Mouse (Mus musculus) adrenal gland, adult 2 months (tissue): Measurements from ENCODE around the gene Mnt. TPM values are rescaled to one million over a fixed set of nuclear protein-coding genes. Genes with fewer than 3 reads are reported as not detected.

Source experiments
- microRNA-seq, 2 experiments: library from miRNA; unstranded; fragments of <30 nt; microRNA quantifications; one replicate each; pipeline ENCODE4 v1.2.0; 2021
- polyA plus RNA-seq: library from polyadenylated mRNA; depleted of rRNA; stranded (reverse); fragments of >200 nt; gene quantifications from 2 replicates; pipeline ENCODE4 v1.2.3, GENCODE M21; 2012; rRNA removed
- total RNA-seq, 2 experiments: library from RNA; stranded (reverse); gene quantifications; 2 replicates each; pipeline ENCODE4 v1.2.3; 2021

The Mnt gene
- total and polyA plus RNA-seq, 3 experiments = 23.4 to 46.9 (median 25.2) TPM

Small RNAs within 50 kb of the gene (microRNA-seq; reads per million reads assigned to microRNA genes)
- gene Mir6926 = 0 reads per million in 2 experiments

Other genes starting within 250 kb of the Mnt start
- gene Rap1gap2, start 220.0 kb upstream of the Mnt start, total RNA-seq = 10 to 100 TPM in 1 of 2 experiments, 1 to 10 TPM in 1; 6.1 to 12.9 TPM
- 4.8 and 5.1 TPM in 2 replicates for gene Rap1gap2, start 220.0 kb upstream of the Mnt start, polyA plus RNA-seq
- gene Ccdc92b, start 211.3 kb upstream of the Mnt start, total RNA-seq = 1 to 10 TPM; 2.0 to 3.6 TPM
- gene Ccdc92b, start 211.3 kb upstream of the Mnt start, polyA plus RNA-seq = 2.4 and 4.0 TPM in 2 replicates
- gene Cluh, start 181.4 kb upstream of the Mnt start, total RNA-seq = 100 to 1,000 TPM; 190 to 247 TPM
- 134 and 163 TPM in 2 replicates for gene Cluh, start 181.4 kb upstream of the Mnt start, polyA plus RNA-seq
- gene Pafah1b1, start 106.2 kb upstream of the Mnt start, total RNA-seq = 100 to 1,000 TPM; 171 to 185 TPM
- 6.9 and 8.2 TPM in 2 replicates for gene Pafah1b1, start 106.2 kb upstream of the Mnt start, polyA plus RNA-seq
- 10 to 100 TPM; 33.2 to 33.7 TPM for gene Mettl16, start 60.1 kb upstream of the Mnt start, total RNA-seq
- 1.5 and 3.2 TPM in 2 replicates for gene Mettl16, start 60.1 kb upstream of the Mnt start, polyA plus RNA-seq
- 10 to 100 TPM; 21.8 to 24.4 TPM for gene Sgsm2, start 66.1 kb downstream of the Mnt start, total RNA-seq
- 27.0 and 35.2 TPM in 2 replicates for gene Sgsm2, start 66.1 kb downstream of the Mnt start, polyA plus RNA-seq
- 10 to 100 TPM; 35.3 to 39.8 TPM for gene Tsr1, start 67.2 kb downstream of the Mnt start, total RNA-seq
- gene Tsr1, start 67.2 kb downstream of the Mnt start, polyA plus RNA-seq = 2.2 and 3.8 TPM in 2 replicates
- gene Smg6, start 94.9 kb downstream of the Mnt start, total RNA-seq = 10 to 100 TPM; 19.7 to 20.9 TPM
- 27.8 and 32.6 TPM in 2 replicates for gene Smg6, start 94.9 kb downstream of the Mnt start, polyA plus RNA-seq
- gene Srr, start 95.0 kb downstream of the Mnt start, total RNA-seq = 10 to 100 TPM; 55.7 to 62.8 TPM
- gene Srr, start 95.0 kb downstream of the Mnt start, polyA plus RNA-seq = 2.4 and 5.2 TPM in 2 replicates